Mouse (Mus musculus) lung, adult 18-20 months (tissue): ENCODE measurements around the gene Car9.
A peak's percentile ranks its signal among the peaks of the same experiment; 100 is the strongest.
"Not testable (repeated sequence)": the region's sequence is repeated elsewhere in the genome, so short reads cannot be mapped to it uniquely, and the experiment has no call there.

ENCODE experiments used
- DNase-seq, 2 experiments: peaks; one replicate each; pipeline ENCODE4 v3.0.0; 2022; ENCODE audit warnings: mixed read lengths in 2 of 2

Car9 gene

DNA sequence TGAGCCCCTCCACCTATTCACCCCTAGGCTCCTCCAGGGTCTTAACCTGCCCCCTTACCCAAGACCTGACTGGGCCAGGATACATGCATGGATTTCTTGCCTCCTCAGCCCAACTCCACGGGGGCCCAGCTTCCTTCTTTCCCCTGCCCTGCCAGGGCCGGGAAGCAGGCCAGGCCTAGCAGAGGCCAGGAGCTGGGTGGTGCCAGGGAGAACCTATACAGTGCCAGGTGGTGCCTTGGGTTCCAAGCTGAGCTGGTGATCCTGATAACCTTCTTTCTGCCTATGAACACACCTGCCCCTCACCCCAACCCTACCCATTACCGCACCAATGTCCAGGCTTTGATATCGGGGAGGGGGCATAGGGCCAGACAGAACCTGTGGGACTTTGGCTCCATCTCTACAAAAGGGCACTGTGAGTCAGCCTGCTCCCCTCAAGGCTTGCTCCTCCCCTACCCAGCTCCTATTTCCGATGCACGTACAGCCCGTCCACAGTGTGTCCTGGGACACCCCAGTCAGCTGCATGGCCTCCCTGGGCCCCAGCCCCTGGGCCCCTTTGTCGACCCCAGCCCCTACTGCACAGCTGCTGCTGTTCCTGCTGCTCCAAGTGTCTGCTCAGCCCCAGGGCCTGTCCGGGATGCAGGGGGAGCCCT lies at the start of gene Car9:
Gene Car9 (plus strand): TSS at position 431 of the 650 bp plus-strand sequence.
- DNase-seq = no peak

- DNase-seq = no peak
Observed at GRCm38 (mm10) chr4:43457124-43457523, 49.6 kb upstream of the Car9 start.

- DNase-seq = no peak
Observed at GRCm38 (mm10) chr4:43463102-43463501, 43.7 kb upstream of the Car9 start.

DNA sequence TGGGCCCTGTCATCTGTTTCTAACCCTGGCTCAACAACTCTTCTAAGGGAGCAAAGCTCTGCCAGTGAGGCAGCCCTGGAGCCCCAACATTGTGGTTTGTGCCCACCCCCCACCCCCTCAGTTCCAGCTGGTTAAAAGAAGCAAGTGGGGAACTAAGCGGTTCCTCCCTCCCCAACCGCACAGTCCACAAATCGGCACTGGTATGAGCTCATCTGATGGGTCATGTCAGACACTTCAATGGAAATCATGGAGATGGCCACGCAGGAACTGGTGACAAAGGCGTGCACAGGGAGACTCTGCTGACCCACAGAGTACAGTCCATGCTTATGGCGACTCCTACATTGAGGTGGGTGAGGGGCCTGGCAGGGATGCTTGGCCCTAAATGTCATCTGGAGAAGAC lies 40.8 kb upstream of the Car9 start:
- DNase-seq = no peak

- no peak for DNase-seq
Observed at GRCm38 (mm10) chr4:43466872-43467271, 39.9 kb upstream of the Car9 start.

DNA sequence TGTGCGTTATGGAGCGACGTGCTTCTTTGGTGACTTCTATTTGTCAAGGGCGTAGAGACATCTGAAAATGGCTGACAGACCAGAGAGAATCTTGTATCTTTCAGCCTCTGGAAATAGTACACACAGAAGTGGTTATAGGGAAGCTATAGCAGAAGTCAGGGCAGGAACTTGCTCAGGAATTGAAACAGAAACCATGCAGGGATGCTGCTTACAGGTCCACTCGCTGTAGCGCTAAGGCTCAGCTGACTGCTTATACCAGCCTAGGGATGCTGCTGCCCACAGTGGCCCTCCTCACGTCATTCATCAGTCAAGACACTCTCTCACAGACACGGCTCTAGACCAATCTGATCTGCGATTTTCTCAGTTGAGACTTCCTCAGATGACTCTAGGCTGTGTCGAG lies 36.5 kb upstream of the Car9 start:
- no peak for DNase-seq

GRCm38 (mm10) chr4:43473636-43474035 lies 33.1 kb upstream of the Car9 start:
- no peak for DNase-seq

DNA sequence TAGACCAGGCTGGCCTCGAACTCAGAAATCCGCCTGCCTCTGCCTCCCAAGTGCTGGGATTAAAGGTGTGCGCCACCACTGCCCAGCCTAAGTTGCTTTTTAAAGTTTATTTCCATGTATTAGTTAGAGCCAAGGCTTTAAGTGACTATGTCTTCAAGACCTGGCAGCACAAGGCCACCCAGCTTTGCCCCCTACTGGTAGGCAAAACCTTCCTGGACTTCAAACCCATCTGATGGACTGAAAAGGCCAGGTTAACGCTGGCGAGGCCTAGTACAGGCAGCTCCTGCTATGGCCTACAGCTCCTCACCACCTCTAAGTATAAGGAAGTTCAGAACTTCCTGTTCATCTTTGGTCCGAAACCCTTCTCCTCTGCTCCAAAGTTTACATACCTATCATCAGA lies 30.2 kb upstream of the Car9 start:
- no peak for DNase-seq

DNA sequence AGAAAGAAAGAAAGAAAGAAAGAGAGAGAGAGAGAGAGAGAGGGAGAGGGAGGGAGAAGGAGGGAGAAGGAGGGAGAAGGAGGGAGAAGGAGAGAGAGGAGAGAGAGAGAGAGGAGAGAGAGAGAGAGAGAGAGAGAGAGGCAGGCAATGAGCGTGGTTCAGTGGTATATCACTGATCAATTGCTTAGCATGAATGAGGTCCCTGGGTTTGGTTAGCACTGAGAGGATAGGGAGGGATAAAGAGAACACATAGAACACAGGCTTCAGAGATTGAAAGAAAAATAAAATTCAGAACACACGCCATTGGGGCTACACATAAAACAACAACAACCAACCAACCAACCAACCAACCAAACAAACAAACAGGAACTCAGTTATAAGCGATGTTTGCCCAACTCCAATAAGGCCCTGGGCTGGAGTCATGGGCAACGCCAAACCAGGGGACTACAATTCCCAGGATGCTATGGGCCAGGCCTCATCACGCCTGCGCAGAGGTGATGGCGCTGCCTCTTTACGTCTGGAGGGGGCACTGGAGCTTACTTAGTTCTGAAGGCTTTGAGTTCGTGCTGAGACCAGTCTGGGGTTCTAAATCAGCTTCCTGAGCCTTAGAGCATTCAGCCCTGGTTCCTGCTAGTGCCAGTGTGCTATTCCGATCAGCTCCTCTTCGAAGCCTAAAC lies 28.8 kb upstream of the Car9 start:
- peak; percentile 91 to 94 for DNase-seq

DNA sequence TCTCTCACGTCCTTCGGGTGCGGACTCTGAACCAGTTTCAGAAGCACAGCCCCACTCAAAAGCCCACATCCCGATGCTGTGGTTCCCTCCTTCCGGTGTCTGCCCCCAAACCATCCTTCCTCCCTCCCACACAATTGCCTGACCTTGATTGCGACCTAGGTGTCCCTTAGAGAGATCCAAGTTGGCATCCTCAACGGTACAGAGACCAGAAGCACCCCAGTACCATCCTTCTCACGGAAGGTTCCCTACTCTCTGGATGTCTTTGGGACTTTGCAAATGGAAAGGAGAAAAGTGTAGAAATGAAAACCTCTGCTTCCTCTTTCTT lies 28.3 kb upstream of the Car9 start:
- DNase-seq = no peak

- DNase-seq = peak; percentile 73 to 77
Observed at GRCm38 (mm10) chr4:43478906-43479832, 27.6 kb upstream of the Car9 start.

- DNase-seq = no peak
Observed at GRCm38 (mm10) chr4:43480985-43481384, 25.8 kb upstream of the Car9 start.

DNA sequence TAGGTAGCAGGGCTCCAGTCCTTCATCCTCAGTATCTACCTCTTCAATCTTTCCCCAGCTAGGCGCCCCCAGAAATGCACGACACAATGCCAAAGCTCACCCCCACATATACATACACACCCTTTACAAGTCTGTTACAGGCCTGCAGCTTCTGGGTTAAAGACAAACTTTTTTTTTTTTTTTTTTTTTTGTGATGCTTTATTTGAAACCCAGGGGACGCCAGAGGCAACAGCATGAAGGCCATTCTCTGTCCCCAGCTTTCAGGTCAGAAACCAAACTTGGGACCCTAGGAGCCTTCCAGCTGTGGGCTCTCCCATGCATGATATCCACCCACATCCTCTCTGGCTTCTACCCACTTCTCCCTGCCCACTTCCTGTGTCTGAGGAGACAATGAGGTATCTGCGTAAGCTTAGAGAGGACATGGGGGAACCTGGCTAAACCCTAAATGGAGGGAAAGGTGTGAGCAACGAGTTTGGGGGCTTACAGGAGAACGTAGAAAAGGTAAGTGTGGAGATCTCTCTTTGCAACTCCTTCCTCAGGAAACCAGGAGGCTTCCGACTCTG lies 24.8 kb upstream of the Car9 start:
- DNase-seq = no peak

DNA sequence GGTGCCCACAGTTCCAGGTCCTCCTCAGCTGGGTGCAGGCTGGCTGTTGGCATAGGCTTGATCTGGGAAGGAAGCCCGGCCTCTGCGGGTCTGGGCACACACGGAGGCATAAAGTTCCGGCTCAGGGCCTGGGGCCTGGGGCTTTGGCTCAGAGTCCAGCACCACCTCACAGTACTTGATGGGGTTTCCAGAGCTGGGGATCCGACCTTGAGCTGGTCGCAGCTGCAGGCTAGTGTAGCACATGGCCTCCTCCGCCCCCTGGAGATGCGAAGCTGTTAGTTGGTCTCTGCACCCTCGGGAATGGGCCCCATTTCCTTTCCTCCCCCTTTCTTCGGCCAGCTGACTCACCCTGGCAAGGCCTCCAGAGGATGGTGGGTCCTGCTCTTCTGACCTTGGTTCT lies 24.2 kb upstream of the Car9 start:
- no peak for DNase-seq

- DNase-seq = no peak
Observed at GRCm38 (mm10) chr4:43483535-43484091, 23.2 kb upstream of the Car9 start, which contains the start of gene Sit1. Sit1 (minus strand) TSS chr4:43483734.

DNA sequence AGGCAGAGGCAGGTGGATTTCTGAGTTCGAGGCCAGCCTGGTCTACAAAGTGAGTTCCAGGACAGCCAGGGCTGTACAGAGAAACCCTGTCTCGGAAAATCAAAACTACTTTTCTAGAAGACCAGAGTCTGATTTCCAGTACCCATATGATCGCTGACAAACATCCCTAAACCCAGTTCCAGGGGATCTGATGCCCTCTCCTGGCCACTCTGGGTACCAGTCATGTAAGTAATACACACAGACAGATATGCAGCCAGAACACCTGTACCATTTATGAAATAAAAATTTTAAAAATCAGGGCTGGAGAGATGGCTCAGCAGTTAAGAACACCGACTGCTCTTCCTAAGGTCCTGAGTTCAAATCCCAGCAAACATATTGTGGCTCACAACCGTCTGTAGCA lies 21.1 kb upstream of the Car9 start:
- DNase-seq = not testable (repeated sequence)

- DNase-seq = no peak
Observed at GRCm38 (mm10) chr4:43489611-43490010, 17.2 kb upstream of the Car9 start.

DNA sequence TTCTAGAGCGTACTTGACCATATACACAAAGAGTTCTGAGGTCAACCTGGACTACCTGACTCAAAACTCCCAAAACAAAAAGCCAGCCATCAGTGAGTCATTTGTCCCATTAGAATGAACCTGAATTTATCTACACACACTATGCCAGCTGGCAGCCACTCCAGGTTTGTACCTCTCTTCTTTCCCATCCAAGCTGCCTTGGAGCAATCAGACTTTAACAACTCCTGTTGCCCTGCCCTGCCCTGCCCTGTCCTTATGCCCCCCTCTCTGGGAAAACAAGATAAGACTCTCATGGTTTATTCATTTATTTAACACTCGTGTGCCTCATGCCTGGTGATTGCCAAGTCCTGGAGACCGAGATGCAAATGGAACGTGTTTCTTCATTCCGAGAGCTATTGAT lies 16.0 kb upstream of the Car9 start:
- peak; percentile 78 to 87 for DNase-seq

DNA sequence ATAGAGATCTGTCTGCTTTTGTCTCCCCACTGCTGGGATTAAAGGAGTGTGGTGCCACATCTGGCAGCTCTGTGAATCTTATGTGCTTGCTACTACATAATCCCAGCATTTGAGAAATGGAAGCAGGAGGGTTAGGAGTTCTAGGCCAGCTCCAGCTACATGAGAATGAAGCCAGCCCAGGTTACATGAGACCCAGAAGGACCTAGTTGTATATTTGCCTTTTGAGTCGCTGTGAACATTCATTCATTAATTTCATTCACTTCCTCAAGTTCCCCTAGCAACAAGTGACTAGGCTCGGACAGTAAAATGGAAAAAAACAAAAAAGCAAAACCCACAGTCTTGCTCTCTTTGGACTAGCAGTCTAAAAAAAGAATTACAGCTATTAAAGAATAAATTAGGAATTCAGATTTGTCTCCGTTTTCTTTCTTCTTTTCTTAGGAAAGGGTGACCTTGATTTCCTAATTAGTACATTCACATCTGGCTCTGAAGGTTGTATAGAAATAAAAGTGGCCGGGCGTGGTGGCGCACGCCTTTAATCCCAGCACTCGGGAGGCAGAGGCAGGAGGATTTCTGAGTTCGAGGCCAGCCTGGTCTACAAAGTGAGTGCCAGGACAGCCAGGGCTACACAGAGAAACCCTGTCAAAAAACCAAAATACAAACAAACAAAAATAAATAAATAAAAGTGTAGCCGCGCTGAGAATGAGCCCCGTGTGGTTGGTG lies 14.5 kb upstream of the Car9 start:
- DNase-seq = no peak

- peak; percentile 95 to 96 for DNase-seq
Observed at GRCm38 (mm10) chr4:43492821-43493185, 14.0 kb upstream of the Car9 start, which contains the start of gene Ccdc107. Ccdc107 (plus strand) TSS chr4:43492900.

DNA sequence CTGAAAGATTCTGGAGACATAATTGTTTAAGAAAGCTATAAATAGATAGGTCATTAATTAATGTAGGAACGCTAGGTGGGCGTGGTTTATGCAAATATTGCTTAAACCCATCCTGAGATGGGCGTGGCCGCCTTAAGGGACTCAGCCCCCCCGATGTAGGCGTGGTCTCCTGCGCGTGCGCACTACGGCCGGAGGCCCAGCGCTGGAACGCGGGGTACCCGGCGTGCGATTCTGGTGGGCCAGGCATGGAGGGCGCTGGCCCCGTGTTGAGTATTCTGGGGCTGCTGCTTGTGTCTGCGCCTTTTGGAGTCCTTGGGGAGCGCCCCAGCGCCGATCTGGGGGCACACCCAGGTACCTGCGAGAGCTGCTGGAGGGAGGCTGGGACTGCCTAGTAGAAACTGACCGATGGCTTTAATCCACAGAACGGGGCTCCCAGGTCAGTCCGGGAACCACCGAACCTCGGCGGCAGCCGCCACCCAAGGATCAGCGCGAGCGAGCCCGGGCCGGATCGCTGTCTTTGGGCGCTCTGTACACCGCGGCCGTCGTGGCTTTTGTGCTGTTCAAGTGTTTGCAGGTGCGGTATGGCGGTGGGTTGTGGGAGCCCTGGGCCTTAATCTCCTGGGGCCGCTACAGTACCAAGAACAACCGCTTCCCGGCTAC lies 13.4 kb upstream of the Car9 start:
- peak; percentile 93 to 96 for DNase-seq

GRCm38 (mm10) chr4:43493846-43494240 lies 12.9 kb upstream of the Car9 start:
- no peak for DNase-seq
